9 mouse cellular contexts compared by ENCODE assay signal in the genomic region with DNA sequence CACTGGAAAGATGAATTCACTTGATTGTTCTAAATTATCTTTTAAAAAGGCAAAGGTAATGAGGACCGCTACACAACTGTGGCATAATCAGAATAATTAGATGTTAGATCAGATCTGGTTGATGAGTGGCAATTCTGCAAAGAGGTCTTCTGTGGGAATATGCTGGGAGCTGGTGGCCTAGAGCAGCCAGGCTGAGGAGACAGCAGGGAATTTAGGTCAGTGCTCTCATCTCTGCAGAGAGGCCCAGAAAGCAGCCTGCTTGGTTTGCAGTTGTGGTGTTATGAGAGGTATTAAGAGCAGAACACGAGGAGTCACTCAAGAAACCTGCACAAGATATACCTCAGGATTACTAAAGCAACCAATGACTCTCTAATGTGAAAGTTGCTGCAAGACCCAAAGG.
"Had no signal": no experiment of that assay in that cellular context is flagged by ENCODE, and none has a peak within 500 bp of the region (broad histone marks: within the 10 kb centered on the region; RNA-seq: fewer than 3 reads in every experiment).

No protein-coding gene starts in this region.

- ATAC-seq: lung, postnatal 0 days; midbrain, embryonic 13.5 days had no signal

- DNase-seq: kidney, adult 2 months; kidney, postnatal 14 days; lung, adult 2 months; lung, postnatal 36 days; right cerebral cortex, postnatal 4 days; spleen, adult 18-20 months; thymus, postnatal 14 days had no signal
